Mouse (Mus musculus) liver, adult 2 months (tissue): Measurements from ENCODE around the gene Eri3. TPM values are rescaled to one million over a fixed set of nuclear protein-coding genes. Genes with fewer than 3 reads are reported as not detected.

ENCODE experiments used
- DNase-seq: peaks from one replicate; pipeline ENCODE4 v3.0.0-alpha.2; 2011; ENCODE audit warnings: low read depth, low spot score; ENCODE audit errors: extremely low read depth
- H3K27ac ChIP-seq: fragments of 200-500 bp; replicated peaks from 2 replicates; pipeline ENCODE4 v1.5.1; 2012; ENCODE audit warnings: low read depth, mild to moderate bottlenecking, control low read depth, inconsistent platforms, low read length; ENCODE audit not compliant: insufficient read depth
- H3K27me3 ChIP-seq: fragments of 200-500 bp; 2 replicates; pipeline ENCODE4 v1.6.1; 2012; ENCODE audit warnings: mild to moderate bottlenecking, moderate library complexity, low read length, inconsistent platforms; ENCODE audit not compliant: control insufficient read depth, insufficient read depth
- H3K36me3 ChIP-seq: fragments of 200-500 bp; 2 replicates; pipeline ENCODE4 v1.6.1; 2012; ENCODE audit warnings: low read length, inconsistent platforms; ENCODE audit not compliant: control insufficient read depth, insufficient read depth
- H3K4me1 ChIP-seq: fragments of 200-500 bp; 2 replicates; pipeline ENCODE4 v1.6.1; 2011; ENCODE audit warnings: low read length; ENCODE audit not compliant: control insufficient read depth, insufficient read depth
- H3K4me3 ChIP-seq: fragments of 200-500 bp; 2 replicates; pipeline ENCODE4 v1.5.1; 2011; ENCODE audit warnings: low read depth, mild to moderate bottlenecking, control low read depth, low read length, moderate library complexity; ENCODE audit not compliant: insufficient read depth
- H3K79me2 ChIP-seq: fragments of 200-500 bp; 2 replicates; pipeline ENCODE4 v1.6.1; 2012; ENCODE audit warnings: inconsistent platforms, mild to moderate bottlenecking, low read length, moderate library complexity; ENCODE audit not compliant: control insufficient read depth, insufficient read depth
- H3K9ac ChIP-seq: fragments of 200-500 bp; 2 replicates; pipeline ENCODE4 v1.6.1; 2012; ENCODE audit warnings: low read depth, mild to moderate bottlenecking, control low read depth, inconsistent platforms, low read length
- CTCF ChIP-seq: fragments of 200-500 bp; IDR thresholded peaks from 2 replicates; pipeline ENCODE4 v1.5.1; 2011; ENCODE audit warnings: low read depth, low read length, control low read depth
- POLR2A ChIP-seq: fragments of 200-500 bp; IDR thresholded peaks from 2 replicates; pipeline ENCODE4 v1.6.1; 2011; ENCODE audit warnings: low read length, control low read depth; ENCODE audit not compliant: insufficient read depth; ENCODE audit errors: extremely low read depth
- WGBS: fragments of 180-500 bp; shearing (Covaris S2); methylation state at CpG from one replicate; pipeline ENCODE4 v1.1.7; 2018; 5-methylcytosine and 5-hydroxymethylcytosine counted together
- polyA plus RNA-seq: library from polyadenylated mRNA; depleted of rRNA; stranded (reverse); fragments of >200 nt; gene quantifications from 2 replicates; pipeline ENCODE4 v1.2.3, GENCODE M21; 2012
- total RNA-seq: library from RNA; depleted of rRNA; stranded (reverse); fragments of >200 nt; gene quantifications from 2 replicates; pipeline ENCODE4 v1.2.3, GENCODE M21; 2014

Eri3 gene
- total and polyA plus RNA-seq, 2 experiments = 16.8 to 42.1 TPM

DNA sequence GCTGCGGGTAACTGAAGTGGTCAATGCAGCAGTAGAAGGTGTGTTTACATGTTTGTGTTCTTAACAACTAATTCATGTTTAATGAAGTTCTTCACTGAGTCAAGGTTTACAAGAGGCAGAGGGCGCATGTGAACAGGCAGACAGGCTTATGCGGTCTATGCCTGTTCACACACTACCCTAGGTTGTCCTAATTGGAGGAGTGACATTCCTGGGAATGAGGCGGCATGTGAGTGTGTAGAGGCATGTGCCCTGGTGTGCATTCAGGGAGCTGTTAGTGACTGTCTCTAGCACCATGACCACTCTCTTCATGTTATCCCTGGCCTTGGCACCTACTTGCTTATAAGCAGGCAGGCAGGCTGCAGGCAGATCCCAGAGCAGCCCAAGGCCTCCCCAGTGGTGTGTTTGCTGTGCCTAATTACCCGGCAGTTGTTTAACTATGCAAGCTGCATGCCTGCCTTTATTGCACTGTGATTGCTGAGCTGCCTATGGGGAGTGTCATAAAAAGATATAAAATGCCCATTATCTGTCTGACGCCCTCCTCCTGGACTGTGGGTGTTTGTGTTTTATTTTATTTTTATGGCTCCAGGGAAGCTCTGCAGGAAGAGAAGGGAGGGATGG, 80.0 kb downstream of the Eri3 start:
- DNase-seq = no peak
- Histone ChIP-seq H3K9ac (no peak overlapping the region), H3K79me2 (no peaks in the 10 kb centered on the region), H3K4me1 (peaks cover 21% of the 10 kb centered on the region), H3K4me3 (no peak overlapping the region), H3K36me3 (no peaks in the 10 kb centered on the region; the same call in 1 of the 2 replicates), H3K27me3 (no peaks in the 10 kb centered on the region), H3K27ac (peak overlapping the region; percentile 12; the same call in 1 of the 2 replicates)
- 85% methylated on average over 6 of the region's 6 CpGs for WGBS
- TF ChIP-seq POLR2A (no peak), CTCF (no peak)

DNA sequence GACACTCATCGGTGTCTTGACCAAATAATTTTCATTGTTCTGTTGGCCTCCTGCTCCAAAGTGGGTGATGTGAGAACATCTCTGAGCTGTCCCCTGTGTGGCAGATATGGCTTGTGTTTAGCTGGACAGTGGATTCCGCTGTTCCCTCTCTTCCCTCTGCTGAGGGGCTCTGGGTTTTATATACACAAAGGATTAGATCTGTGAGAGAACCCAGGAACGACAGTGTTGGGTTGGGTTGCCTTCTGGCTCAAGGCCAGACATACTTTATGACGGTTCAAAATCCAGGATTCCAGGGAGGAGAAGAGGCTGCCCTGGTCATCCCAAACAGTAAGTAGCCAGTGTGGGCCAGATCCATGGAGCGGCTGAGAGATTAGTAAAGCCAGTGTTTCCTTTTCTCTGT, 83.4 kb downstream of the Eri3 start:
- no peak for DNase-seq
- no peaks in the 10 kb centered on the region for H3K36me3 ChIP-seq
- H3K79me2 ChIP-seq = no peaks in the 10 kb centered on the region

DNA sequence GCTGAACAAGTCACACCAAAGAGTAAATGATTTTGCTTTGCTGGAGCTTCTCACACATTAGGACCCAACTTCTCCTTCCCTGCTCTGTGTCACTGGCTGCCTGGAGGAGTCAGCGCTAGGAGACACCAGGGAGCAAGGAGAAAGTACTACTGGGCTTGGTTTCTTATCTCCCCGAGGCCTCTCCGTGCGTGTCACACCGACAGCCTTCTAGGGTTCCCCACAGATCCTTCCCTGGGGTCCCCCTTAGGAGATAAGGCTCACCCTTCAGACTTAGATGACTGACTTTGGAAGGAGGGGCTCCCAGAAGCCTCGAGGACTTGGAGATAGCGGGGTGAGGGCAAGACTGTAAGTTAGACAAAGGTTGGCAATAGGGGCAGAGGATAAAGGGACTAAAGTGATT, 84.5 kb downstream of the Eri3 start:
- H3K4me1 ChIP-seq = peaks cover 14% of the 10 kb centered on the region
- DNase-seq = no peak
- H3K9ac ChIP-seq = no peak overlapping the region
- no peaks in the 10 kb centered on the region for H3K27me3 ChIP-seq
- 90% methylated on average over 7 of the region's 7 CpGs for WGBS
- no peaks in the 10 kb centered on the region for H3K36me3 ChIP-seq
- H3K27ac ChIP-seq = no peak overlapping the region
- H3K4me3 ChIP-seq = no peak overlapping the region
- H3K79me2 ChIP-seq = no peaks in the 10 kb centered on the region
- TF ChIP-seq POLR2A (no peak), CTCF (no peak)

More for the DNA sequence above, 83.4 kb downstream of the Eri3 start:
- Histone ChIP-seq H3K27me3 (no peaks in the 10 kb centered on the region), H3K4me3 (no peak overlapping the region), H3K27ac (no peak overlapping the region), H3K9ac (no peak overlapping the region), H3K4me1 (peaks cover 21% of the 10 kb centered on the region)
- TF ChIP-seq POLR2A = no peak
- TF ChIP-seq CTCF = no peak
- WGBS = 74% methylated on average over 5 of the region's 5 CpGs

DNA sequence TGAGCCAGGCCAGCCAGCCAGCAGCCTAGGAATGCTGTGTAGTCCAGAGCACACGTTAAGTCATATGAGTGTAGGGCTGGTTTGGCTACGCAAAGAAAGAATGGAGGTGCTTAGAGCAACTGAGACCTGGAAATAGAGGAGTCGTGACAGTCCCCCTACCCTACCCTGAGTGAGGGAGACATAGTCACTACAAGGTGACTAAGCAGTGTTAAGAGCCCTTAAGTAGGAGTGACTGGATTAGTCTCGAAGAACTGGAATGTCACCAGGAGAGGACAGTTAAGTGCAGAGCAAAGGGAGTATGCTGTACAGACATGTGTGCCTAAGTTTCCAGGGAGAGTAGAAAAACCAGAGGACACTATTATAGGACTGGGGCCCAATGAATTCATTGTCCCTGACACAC, 86.0 kb downstream of the Eri3 start:
- peaks cover 2% of the 10 kb centered on the region; the same call in 1 of the 2 replicates for H3K36me3 ChIP-seq
- WGBS = 93% methylated on average over 4 of the region's 4 CpGs
- no peaks in the 10 kb centered on the region for H3K27me3 ChIP-seq
- H3K27ac ChIP-seq = no peak overlapping the region
- no peak for DNase-seq
- H3K4me1 ChIP-seq = peaks cover 2% of the 10 kb centered on the region; the same call in 1 of the 2 replicates
- TF ChIP-seq POLR2A (no peak), CTCF (no peak)
- no peaks in the 10 kb centered on the region for H3K79me2 ChIP-seq
- H3K4me3 ChIP-seq = no peak overlapping the region
- H3K9ac ChIP-seq = no peak overlapping the region

DNA sequence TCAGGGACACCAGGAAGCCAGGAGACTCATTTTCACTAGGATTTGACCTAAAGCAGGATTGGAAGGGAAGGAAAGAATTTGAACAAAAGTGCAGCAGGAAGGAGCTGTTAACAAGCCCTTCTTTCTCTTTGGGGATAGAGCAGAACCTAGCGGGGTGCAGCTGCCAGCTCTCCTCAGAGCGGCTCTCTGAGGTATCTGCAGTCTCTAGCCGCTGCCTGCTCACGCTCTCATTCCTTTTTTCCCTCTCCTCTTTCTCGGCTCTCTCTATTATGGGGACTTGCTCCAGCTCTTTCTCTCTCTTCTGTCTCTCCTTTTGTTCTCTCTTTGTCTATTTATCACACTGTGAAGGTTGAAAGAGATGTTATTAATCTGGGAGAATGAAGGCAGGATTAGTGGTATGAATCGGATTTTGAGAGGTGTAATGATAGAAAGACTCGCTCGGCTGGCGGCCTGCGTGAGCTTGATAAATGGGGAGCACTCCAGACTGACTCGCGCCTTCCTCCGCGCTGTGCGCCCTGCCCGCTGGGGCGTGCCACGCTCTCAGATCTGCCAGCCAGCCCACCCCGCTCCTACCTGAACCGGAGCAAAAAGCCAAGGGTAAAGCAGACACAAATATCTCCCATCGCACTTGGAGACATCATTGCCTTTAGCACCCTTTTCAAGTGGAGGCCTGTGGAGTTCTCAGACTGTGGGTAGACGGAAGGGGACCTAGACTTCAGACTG, 86.9 kb downstream of the Eri3 start:
- no peak overlapping the region for H3K4me3 ChIP-seq
- peaks cover 2% of the 10 kb centered on the region; the same call in 1 of the 2 replicates for H3K36me3 ChIP-seq
- H3K27ac ChIP-seq = no peak overlapping the region
- TF ChIP-seq POLR2A = no peak
- TF ChIP-seq CTCF = no peak
- H3K9ac ChIP-seq = no peak overlapping the region
- WGBS = 94% methylated on average over 22 of the region's 22 CpGs
- no peaks in the 10 kb centered on the region for H3K79me2 ChIP-seq
- DNase-seq = no peak
- H3K4me1 ChIP-seq = no peaks in the 10 kb centered on the region
- H3K27me3 ChIP-seq = no peaks in the 10 kb centered on the region
